ENCODE assay signal across 8 mouse cellular contexts in genomic region chr7:49975441-49976121, GRCm38 (mm10). TPM values are rescaled to one million over a fixed set of nuclear protein-coding genes. Genes with fewer than 3 reads are reported as not detected.
DNase-seq lines count a peak whose midpoint lies in the region; ATAC-seq lines count a peak whose summit lies in the region.

No protein-coding gene starts in this region.

- H3K4me2 ChIP-seq in embryonic facial prominence, embryonic 15.5 days (replicated peaks): peak overlapping the region; percentile 95
- H3K4me2 ChIP-seq in intestine, embryonic 16.5 days (ENCODE audit: low read depth, low read length): peak overlapping the region; percentile 94
- peak overlapping the region; percentile 86 for H3K4me2 ChIP-seq in midbrain, embryonic 16.5 days (ENCODE audit: low read length)

- WGBS in embryonic facial prominence, embryonic 15.5 days: under 1% methylated on average over 40 of the region's 40 CpGs
- WGBS in intestine, embryonic 16.5 days: under 1% methylated on average over 40 of the region's 40 CpGs
- WGBS in midbrain, embryonic 16.5 days: under 1% methylated on average over 40 of the region's 40 CpGs

- peaks cover 21% of the 10 kb centered on the region for H3K4me1 ChIP-seq in embryonic facial prominence, embryonic 15.5 days
- H3K4me1 ChIP-seq in intestine, embryonic 16.5 days (ENCODE audit: control insufficient read depth, insufficient read depth, low read length): peaks cover 11% of the 10 kb centered on the region
- H3K4me1 ChIP-seq in midbrain, embryonic 16.5 days (ENCODE audit: control insufficient read depth, insufficient read depth, low read length): peaks cover 10% of the 10 kb centered on the region; the same call in 1 of the 2 replicates

- no peak overlapping the region for H3K27ac ChIP-seq in embryonic facial prominence, embryonic 15.5 days (replicated peaks)
- no peak overlapping the region for H3K27ac ChIP-seq in intestine, embryonic 16.5 days (ENCODE audit: low read length)
- peak overlapping the region; percentile 71 for H3K27ac ChIP-seq in midbrain, embryonic 16.5 days (ENCODE audit: low read length)

- H3K27me3 ChIP-seq in embryonic facial prominence, embryonic 15.5 days: peaks cover 60% of the 10 kb centered on the region
- peaks cover 34% of the 10 kb centered on the region for H3K27me3 ChIP-seq in intestine, embryonic 16.5 days (replicated peaks; ENCODE audit: control insufficient read depth, insufficient read depth, low read length)
- peaks cover 24% of the 10 kb centered on the region; the same call in 1 of the 2 replicates for H3K27me3 ChIP-seq in midbrain, embryonic 16.5 days (ENCODE audit: control insufficient read depth, insufficient read depth, low read depth, low read length)

- no peak overlapping the region for H3K9ac ChIP-seq in embryonic facial prominence, embryonic 15.5 days
- H3K9ac ChIP-seq in intestine, embryonic 16.5 days (ENCODE audit: low read depth, low read length): peak overlapping the region; percentile 62
- peak overlapping the region; percentile 77 for H3K9ac ChIP-seq in midbrain, embryonic 16.5 days (ENCODE audit: low read depth, low read length)

- no peak for ATAC-seq in embryonic facial prominence, embryonic 15.5 days (ENCODE audit: insufficient number of reproducible peaks, low FRiP score, low TSS enrichment, low read depth)
- peak; percentile 42 for ATAC-seq in intestine, embryonic 16.5 days
- ATAC-seq in midbrain, embryonic 16.5 days: peak; percentile 77

- H3K4me3 ChIP-seq in embryonic facial prominence, embryonic 15.5 days (replicated peaks): peak overlapping the region; percentile 49
- peak overlapping the region; percentile 55 for H3K4me3 ChIP-seq in intestine, embryonic 16.5 days (ENCODE audit: low read length)
- peak overlapping the region; percentile 71 for H3K4me3 ChIP-seq in midbrain, embryonic 16.5 days (ENCODE audit: low read depth, low read length)

- no peaks in the 10 kb centered on the region for H3K36me3 ChIP-seq in embryonic facial prominence, embryonic 15.5 days
- H3K36me3 ChIP-seq in intestine, embryonic 16.5 days (ENCODE audit: control insufficient read depth, insufficient read depth, low read length): no peaks in the 10 kb centered on the region
- H3K36me3 ChIP-seq in midbrain, embryonic 16.5 days (ENCODE audit: control insufficient read depth, insufficient read depth, low read length): no peaks in the 10 kb centered on the region

- no peaks in the 10 kb centered on the region for H3K9me3 ChIP-seq in embryonic facial prominence, embryonic 15.5 days (replicated peaks)
- no peaks in the 10 kb centered on the region for H3K9me3 ChIP-seq in intestine, embryonic 16.5 days (ENCODE audit: control insufficient read depth, low read length)
- H3K9me3 ChIP-seq in midbrain, embryonic 16.5 days (replicated peaks; ENCODE audit: control insufficient read depth, low read length, poor library complexity, severe bottlenecking): no peaks in the 10 kb centered on the region

- intact Hi-C loops in gastrocnemius, postnatal 14 days (cut with DNase I; ENCODE audit: low total_unique reads): no loop called here

- peak; percentile 13 for DNase-seq in layer of hippocampus, adult 11-12 months (ENCODE audit: low spot score)
- DNase-seq in layer of hippocampus, adult 9-10 months (ENCODE audit: low spot score): no peak
- DNase-seq in gastrocnemius, postnatal 14 days: no peak
- no peak for DNase-seq in yolk sac, embryonic 10.5 days (ENCODE audit: low spot score)
- no peak for DNase-seq in kidney, postnatal 25 days

RNA-seq across cellular contexts. Expression of gene Nell1, which starts 0.9 kb away (rescaled TPM):
- 6.9 and 8.0 TPM in 2 replicates for polyA plus RNA-seq in embryonic facial prominence, embryonic 15.5 days (2015; fragmentation: Nextera tagmentation; extraction: Ambion mirVana)
- 3.5 and 4.2 TPM in 2 replicates for polyA plus RNA-seq in intestine, embryonic 16.5 days (2015; fragmentation: Nextera tagmentation; extraction: Ambion mirVana)
- 30.3 and 40.1 TPM in 2 replicates for polyA plus RNA-seq in midbrain, embryonic 16.5 days (2015; fragmentation: Nextera tagmentation; extraction: Ambion mirVana)
- total RNA-seq in gastrocnemius, postnatal 14 days (2021): under 1 TPM; 0.11 to 0.21 TPM
